Mouse (Mus musculus): ENCODE data around the gene Cuedc2. TPM values are rescaled to one million over a fixed set of nuclear protein-coding genes. Genes with fewer than 3 reads are reported as not detected.
A peak's percentile ranks its signal among the peaks of the same experiment; 100 is the strongest.

The Cuedc2 gene
- polyA plus RNA-seq, 1 experiment from 2014 or later = 154 TPM

DNA sequence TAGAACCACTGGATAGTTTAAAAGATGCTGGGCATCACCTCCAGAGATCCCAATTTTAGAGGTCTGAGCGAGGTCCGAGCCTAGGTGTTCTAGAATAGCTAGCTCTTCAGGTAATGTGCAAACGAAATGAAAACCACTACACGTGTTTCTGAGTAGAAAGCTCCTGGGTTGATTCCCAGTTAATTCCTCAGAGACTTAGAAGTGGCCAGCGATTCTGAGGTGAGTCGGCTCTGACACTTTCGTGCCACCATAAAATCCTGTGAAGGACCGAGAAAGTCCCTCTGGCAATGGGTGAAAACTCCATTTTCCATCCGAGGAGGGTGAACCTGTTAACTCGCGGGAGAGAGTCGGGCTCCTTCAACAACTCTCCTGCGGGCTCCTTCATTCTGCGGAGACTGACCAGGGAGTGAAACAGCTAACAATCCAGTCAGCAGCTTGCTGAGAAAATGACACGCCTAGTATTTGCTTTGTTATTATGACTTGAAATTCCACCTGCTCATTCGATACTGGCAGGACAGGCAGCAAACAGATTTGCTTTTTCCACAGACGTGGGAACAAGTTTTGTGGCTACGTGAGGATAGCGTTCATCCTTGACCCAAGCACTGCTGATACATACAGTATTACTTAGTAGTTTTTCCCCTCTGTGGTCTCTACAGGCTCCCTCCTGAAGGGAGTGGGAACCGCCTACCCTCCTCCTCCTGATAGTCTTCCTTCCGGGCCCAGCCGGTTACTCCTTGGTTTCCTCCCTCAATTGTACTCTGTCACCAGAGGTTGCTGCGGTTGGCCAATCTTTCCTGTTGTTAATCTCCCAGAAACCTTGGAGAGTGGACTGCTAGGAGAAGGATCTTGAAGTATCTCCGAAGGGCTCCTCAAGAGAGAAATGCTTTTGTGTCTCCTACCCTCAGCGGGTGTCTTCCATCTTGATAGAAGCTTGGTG lies 19.1 kb upstream of the Cuedc2 start:
- ATAC-seq (ENCODE audit: borderline replicate concordance, extremely low read depth, low FRiP score, low TSS enrichment) = no peak
- peak overlapping the region; percentile 42 for H3K9ac ChIP-seq
- WGBS = 18% methylated on average over 25 of the region's 25 CpGs
- H3K27ac ChIP-seq = peak overlapping the region; percentile 67
- H3K4me3 ChIP-seq = peak overlapping the region; percentile 51
- H3K27me3 ChIP-seq = peaks cover 18% of the 10 kb centered on the region; the same call in 1 of the 2 replicates
- no peaks in the 10 kb centered on the region for H3K36me3 ChIP-seq
- peaks cover 15% of the 10 kb centered on the region; the same call in 1 of the 2 replicates for H3K4me1 ChIP-seq
- no peaks in the 10 kb centered on the region for H3K9me3 ChIP-seq
- H3K4me2 ChIP-seq = peak overlapping the region; percentile 80

DNA sequence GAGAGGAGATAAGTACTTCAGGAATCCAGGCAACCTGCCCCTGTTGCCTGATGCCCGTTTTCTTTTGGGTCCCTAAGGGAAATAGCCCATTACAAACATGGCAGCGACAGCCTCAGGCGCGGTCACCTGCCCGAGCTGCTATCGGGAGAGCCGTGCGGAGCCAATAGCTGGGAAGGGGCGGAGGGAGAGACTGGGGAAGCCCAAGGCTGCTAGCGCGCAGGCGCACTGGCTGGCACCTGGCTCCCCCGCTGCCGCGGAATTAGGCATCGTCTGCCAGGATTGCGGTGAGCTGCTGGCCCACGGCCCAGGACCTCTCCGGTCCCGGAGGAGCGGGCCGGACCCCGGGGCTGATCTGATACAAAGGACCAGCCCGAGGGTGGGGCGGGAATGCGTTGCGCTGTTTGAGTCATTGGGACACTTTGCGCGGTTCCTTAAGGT lies 18.2 kb upstream of the Cuedc2 start:
- WGBS = under 1% methylated on average over 29 of the region's 29 CpGs
- Histone ChIP-seq H3K4me3 (peak overlapping the region; percentile 51), H3K4me2 (peak overlapping the region; percentile 80), H3K9ac (peak overlapping the region; percentile 42), H3K4me1 (peaks cover 15% of the 10 kb centered on the region; the same call in 1 of the 2 replicates), H3K27me3 (peaks cover 18% of the 10 kb centered on the region; the same call in 1 of the 2 replicates), H3K36me3 (no peaks in the 10 kb centered on the region), H3K9me3 (no peaks in the 10 kb centered on the region), H3K27ac (peak overlapping the region; percentile 67; the same call in 1 of the 2 replicates)
- ATAC-seq (ENCODE audit: borderline replicate concordance, extremely low read depth, low FRiP score, low TSS enrichment) = peak; percentile 82; the same call in 1 of the 2 replicates

DNA sequence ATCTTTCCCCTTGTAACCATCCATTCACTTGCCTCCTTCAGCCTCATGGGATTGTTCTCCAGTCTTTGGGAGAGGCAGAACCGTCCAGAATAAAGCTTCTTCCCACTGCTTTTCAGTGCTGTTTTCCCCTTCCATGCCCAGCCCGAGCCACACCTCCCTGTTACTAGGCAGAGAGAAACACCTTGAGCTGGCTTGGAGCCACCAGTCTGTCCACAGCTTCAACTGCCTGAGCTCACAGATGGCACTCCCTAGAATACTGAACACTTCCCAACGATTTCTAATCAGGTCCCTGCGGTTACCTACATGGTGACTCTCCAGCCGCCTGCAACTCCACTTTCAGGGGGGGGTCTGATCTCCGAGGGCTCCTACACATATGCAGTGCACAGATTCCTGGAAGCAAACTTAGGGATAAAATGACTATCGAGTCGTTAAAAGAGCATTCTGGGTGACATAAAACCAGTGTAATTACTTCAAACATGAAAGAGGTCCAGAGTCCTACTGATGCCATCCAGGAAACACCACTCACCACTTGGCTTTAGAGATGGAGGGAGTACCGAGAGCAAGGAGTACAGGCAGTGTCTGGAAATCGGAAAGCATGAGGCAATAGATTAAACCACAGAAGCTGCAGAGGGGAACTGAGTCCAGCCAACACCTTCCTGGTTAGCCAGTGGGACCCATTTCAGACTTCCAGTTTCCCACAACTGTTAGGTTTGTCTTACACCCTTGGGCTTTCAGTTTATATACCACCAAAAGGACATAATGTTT lies 11.8 kb upstream of the Cuedc2 start, which contains the start of gene 2310034G01Rik:
2310034G01Rik (minus strand) TSS at position 135 of the 765 bp plus-strand sequence.
- H3K4me3 ChIP-seq = peak within 1 kb of the TSS; percentile 62

DNA sequence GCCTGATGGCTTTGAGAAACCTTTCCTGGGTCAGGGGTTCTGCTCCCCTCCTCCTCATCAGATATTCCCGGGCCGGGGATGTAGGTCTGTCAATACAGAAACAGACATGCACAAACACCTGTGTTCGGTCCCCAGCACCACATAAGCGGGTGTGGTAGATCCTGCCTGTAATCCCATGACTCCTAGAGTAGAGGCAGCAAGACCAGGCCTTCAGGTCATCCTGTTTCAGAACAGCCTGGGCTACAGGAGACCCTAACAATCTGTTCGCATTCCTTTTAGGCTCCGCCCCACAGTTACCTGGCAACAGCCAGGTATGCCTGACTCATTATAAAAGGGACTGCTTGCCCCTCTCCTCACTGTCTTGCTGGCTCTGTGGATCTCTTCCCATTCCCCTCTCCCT lies 11.0 kb upstream of the Cuedc2 start:
- H3K36me3 ChIP-seq = no peaks in the 10 kb centered on the region
- peak overlapping the region; percentile 80 for H3K27ac ChIP-seq
- ATAC-seq (ENCODE audit: borderline replicate concordance, extremely low read depth, low FRiP score, low TSS enrichment) = 0 out of 2 replicates have a peak, but pooled peaks have one; percentile 12
- peak overlapping the region; percentile 68 for H3K9ac ChIP-seq
- H3K4me1 ChIP-seq = peaks cover 20% of the 10 kb centered on the region
- H3K4me2 ChIP-seq = peak overlapping the region; percentile 91
- H3K4me3 ChIP-seq = peak overlapping the region; percentile 62
- H3K27me3 ChIP-seq = 0 out of 2 replicates have a peak, but pooled peaks cover 3% of the 10 kb centered on the region
- H3K9me3 ChIP-seq = no peaks in the 10 kb centered on the region
- WGBS = 26% methylated on average over 6 of the region's 6 CpGs

More for the DNA sequence above, 11.8 kb upstream of the Cuedc2 start, which contains the start of gene 2310034G01Rik:
- Histone ChIP-seq H3K4me1 (peaks cover 20% of the 10 kb centered on the region), H3K27ac (peak within 1 kb of the TSS; percentile 80), H3K4me2 (peak within 1 kb of the TSS; percentile 91), H3K27me3 (no peaks in the 10 kb centered on the region), H3K9ac (peak within 1 kb of the TSS; percentile 68), H3K36me3 (no peaks in the 10 kb centered on the region), H3K9me3 (no peaks in the 10 kb centered on the region)
- ATAC-seq (ENCODE audit: borderline replicate concordance, extremely low read depth, low FRiP score, low TSS enrichment) = no peak
- 55% methylated on average over 10 of the region's 10 CpGs for WGBS

DNA sequence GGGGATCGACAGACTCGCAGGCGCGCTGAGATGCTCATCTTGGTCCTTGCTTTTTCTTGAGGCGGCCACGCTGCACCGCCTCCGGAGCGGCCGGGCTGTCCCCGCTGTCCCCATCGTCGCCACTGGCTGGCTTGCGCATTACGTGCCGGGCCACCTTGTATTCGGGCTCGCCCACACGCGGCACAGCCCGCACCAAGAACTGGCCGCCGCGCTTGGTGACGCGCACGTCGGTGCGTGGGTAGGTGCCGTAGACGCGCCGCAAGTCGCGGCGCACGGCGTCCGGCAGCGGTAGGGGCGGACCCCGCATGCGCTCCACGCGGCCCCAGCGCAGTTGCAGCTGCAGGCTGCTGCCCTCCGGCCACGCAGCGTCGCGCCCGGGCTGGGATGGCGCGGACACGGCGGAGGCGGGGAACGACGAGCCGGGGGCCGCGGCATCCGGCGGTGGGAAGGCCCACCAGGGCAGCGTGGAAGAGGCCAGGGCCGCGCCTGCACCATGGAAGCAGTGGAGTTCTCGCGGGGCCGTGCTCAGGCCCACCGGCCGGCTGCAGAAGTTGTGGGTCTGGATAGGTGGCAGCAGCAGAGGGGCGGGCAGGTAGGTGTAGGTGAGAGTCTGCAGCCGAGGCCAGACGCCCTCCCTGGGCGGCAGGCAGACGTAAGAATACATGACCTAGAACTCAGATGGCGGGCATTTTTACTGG lies 10.4 kb upstream of the Cuedc2 start:
- Histone ChIP-seq H3K4me2 (peak overlapping the region; percentile 91), H3K27ac (peak overlapping the region; percentile 80), H3K4me1 (peaks cover 20% of the 10 kb centered on the region), H3K4me3 (peak overlapping the region; percentile 62), H3K9ac (peak overlapping the region; percentile 68), H3K9me3 (no peaks in the 10 kb centered on the region), H3K36me3 (no peaks in the 10 kb centered on the region), H3K27me3 (0 out of 2 replicates have a peak, but pooled peaks cover 3% of the 10 kb centered on the region)
- under 1% methylated on average over 78 of the region's 78 CpGs for WGBS
- ATAC-seq (ENCODE audit: borderline replicate concordance, extremely low read depth, low FRiP score, low TSS enrichment) = peak; percentile 83

DNA sequence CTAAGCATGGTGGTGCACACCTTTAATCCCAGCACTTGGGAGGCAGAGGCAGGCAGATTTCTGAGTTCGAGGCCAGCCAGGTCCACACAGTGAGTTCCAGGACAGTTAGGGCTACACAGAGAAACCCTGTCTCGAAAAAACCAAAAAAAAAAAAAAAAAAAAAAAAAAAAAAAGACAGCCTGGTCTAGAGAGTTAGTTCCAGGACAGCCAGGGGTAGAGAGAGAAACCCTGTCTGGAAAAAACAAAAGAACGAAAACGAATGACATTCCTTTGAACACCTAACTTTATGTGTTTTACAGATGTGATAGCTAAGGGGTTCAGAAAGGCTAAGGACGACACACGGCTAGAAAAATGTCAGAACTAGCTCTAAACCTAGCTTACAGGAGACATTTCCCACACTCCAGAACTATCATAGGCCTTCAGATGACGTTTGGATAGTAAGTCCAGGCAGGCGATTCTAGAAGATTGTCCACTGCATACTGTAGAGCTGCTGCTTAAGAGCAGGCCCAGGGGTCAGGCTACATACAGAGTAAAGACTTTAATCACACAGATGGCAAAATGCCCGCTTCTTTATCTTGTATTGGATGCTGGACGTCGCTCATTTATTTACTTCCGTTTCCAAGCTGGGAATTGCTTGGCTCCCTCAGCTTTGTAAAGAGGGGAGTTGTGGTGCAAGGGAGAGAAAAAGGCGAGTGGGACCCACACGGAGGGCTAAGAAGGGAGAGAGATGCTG lies 9.6 kb upstream of the Cuedc2 start:
- 28% methylated on average over 14 of the region's 14 CpGs for WGBS
- H3K36me3 ChIP-seq = no peaks in the 10 kb centered on the region
- H3K27me3 ChIP-seq = peaks cover 6% of the 10 kb centered on the region; the same call in 1 of the 2 replicates
- H3K4me2 ChIP-seq = peak overlapping the region; percentile 91
- H3K9ac ChIP-seq = peak overlapping the region; percentile 68
- H3K9me3 ChIP-seq = no peaks in the 10 kb centered on the region
- H3K27ac ChIP-seq = peak overlapping the region; percentile 80
- peaks cover 20% of the 10 kb centered on the region for H3K4me1 ChIP-seq
- H3K4me3 ChIP-seq = peak overlapping the region; percentile 62
- ATAC-seq (ENCODE audit: borderline replicate concordance, extremely low read depth, low FRiP score, low TSS enrichment) = no peak; the same call in 1 of the 2 replicates

DNA sequence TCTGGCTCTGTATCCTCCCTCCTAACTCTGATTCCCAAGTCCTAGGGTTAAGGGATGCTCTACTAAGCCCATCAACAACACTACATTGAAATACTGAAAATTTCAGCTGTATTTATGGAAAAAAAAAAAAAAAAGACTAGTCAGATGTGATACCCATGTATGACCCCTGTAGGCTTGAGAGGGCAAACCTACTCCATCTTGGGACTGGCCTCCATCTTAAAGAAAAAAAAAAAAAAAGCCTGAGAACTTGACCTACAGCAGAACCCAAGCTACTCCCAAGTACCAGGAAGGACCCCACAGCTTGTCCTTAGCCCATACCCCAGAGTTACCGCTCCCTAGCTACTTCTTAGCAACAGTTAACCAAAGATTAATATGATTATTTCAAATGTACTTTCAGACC lies 8.6 kb upstream of the Cuedc2 start:
- WGBS = 91% methylated on average over 1 of the region's 1 CpGs
- peaks cover 20% of the 10 kb centered on the region for H3K4me1 ChIP-seq

DNA sequence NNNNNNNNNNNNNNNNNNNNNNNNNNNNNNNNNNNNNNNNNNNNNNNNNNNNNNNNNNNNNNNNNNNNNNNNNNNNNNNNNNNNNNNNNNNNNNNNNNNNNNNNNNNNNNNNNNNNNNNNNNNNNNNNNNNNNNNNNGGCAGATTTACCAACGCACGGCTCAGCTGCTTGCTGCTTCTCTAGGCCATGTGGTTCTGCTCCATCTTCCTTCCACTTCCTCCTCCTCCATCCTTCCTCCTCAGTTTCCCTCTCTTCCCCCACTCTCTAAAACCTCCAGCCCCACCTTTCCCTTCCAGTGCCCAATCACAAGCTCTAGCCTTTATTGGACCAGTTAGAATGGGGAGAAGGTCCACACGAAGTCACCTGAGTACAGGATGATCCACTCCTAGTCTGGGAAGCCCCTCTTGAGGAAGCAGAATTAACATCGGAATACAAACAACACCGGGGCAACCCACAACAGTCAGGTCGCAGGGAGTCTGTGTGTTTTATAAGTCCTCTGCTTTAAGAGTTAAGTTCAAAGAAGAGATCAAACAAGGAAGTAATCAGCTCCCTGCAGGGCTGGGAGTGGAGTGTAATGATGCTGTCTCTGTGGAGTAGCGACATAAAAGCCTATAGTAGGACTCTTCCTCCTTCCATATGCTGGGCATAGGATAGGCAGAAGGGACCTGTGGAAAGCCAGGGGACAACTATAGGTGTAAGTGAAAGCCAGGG lies 6.4 kb upstream of the Cuedc2 start:
- H3K27ac ChIP-seq = no peak overlapping the region
- no peak overlapping the region for H3K4me2 ChIP-seq
- WGBS = 16% methylated on average over 7 of the region's 7 CpGs
- peaks cover 14% of the 10 kb centered on the region for H3K4me1 ChIP-seq
- no peak overlapping the region for H3K9ac ChIP-seq
- peaks cover 6% of the 10 kb centered on the region; the same call in 1 of the 2 replicates for H3K27me3 ChIP-seq
- no peaks in the 10 kb centered on the region for H3K9me3 ChIP-seq
- no peak overlapping the region for H3K4me3 ChIP-seq
- ATAC-seq (ENCODE audit: borderline replicate concordance, extremely low read depth, low FRiP score, low TSS enrichment) = no peak
- H3K36me3 ChIP-seq = no peaks in the 10 kb centered on the region

More for the DNA sequence above, 8.6 kb upstream of the Cuedc2 start:
- no peak overlapping the region for H3K27ac ChIP-seq
- no peak overlapping the region for H3K4me2 ChIP-seq
- no peak overlapping the region for H3K4me3 ChIP-seq
- H3K36me3 ChIP-seq = no peaks in the 10 kb centered on the region
- H3K9ac ChIP-seq = no peak overlapping the region
- H3K27me3 ChIP-seq = peaks cover 6% of the 10 kb centered on the region; the same call in 1 of the 2 replicates
- ATAC-seq (ENCODE audit: borderline replicate concordance, extremely low read depth, low FRiP score, low TSS enrichment) = no peak
- no peaks in the 10 kb centered on the region for H3K9me3 ChIP-seq

DNA sequence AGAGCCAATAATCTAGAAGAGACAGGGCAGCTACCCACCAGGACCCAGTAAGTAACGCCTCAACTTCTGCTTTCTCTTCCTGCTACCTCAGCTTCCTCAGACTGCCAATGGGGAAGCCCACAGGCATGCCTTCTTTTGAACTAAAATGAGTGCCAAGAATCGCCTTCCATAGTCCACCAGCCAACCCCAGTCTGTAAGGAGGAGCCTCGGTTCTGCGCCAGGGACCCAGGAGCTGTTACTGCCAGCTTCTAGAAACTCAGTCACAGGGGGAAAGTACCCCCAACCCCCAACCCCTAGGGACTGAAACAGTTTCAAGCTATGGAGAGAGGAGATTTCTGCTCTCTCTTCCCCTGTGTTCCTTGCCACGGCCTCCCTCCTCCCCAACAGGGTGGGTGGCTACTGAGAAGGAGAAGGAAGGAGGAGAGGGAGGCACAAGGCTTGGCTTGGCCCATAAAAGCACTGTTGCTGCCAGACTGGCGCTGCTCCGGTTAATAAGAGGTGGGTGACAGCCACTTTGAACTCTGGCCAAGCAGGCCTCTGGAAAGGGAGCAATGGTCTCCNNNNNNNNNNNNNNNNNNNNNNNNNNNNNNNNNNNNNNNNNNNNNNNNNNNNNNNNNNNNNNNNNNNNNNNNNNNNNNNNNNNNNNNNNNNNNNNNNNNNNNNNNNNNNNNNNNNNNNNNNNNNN lies 927 bp upstream of the Cuedc2 start:
- H3K4me2 ChIP-seq = peak overlapping the region; percentile 47
- peak overlapping the region; percentile 85; the same call in 1 of the 2 replicates for H3K4me3 ChIP-seq

More for the DNA sequence above, 927 bp upstream of the Cuedc2 start:
- Histone ChIP-seq H3K27me3 (peaks cover 3% of the 10 kb centered on the region; the same call in 1 of the 2 replicates), H3K36me3 (no peaks in the 10 kb centered on the region), H3K27ac (peak overlapping the region; percentile 41), H3K9ac (no peak overlapping the region), H3K9me3 (no peaks in the 10 kb centered on the region), H3K4me1 (peaks cover 23% of the 10 kb centered on the region)
- peak; percentile 12; the same call in 1 of the 2 replicates for ATAC-seq (ENCODE audit: borderline replicate concordance, extremely low read depth, low FRiP score, low TSS enrichment)
- 58% methylated on average over 7 of the region's 7 CpGs for WGBS

Measured in lung, embryonic 15.5 days (tissue).